Mouse (Mus musculus) MEL-GATA-1-ER (cell line): Measurements from ENCODE around the gene Clptm1.
"Not testable (repeated sequence)": the region's sequence is repeated elsewhere in the genome, so short reads cannot be mapped to it uniquely, and the experiment has no call there.

ENCODE experiments used
- DNase-seq: peaks from one replicate; pipeline ENCODE4 v3.0.0-alpha.2; 2012; ENCODE audit warnings: low read depth; ENCODE audit errors: extremely low read depth

Gene Clptm1

DNA sequence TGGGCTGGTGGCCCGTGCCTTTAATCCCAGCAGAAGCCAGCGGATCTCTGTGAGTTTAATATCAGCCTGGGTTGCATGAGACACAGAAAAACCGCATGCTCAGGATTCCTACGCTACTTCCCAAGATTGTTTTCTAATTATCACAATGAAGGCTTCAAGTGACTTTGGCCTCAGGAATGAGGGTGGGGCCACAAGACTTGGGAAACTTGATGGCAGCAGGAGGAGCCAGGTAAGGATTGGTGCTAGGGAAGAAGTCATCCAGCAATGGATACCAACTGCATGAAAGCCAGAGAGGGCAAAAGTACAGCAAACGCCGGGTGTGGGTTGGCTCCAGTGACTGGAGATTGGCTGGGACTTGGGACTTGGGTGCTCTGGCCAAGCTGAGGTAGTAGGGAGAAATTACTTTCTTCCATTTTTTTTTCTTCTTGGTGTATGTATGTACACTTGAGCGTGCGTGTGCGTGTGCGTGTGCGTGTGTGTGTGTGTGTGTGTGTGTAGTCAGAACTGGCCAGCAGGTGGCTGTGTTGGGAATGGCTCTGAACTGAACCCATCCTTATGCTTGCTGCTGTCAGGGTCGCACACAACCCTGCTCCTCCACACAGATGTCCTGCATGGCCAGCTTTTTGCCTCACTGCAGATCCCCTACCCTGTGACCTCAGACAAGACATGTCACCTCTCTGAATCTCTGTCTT is 55.0 kb downstream of the Clptm1 start:
- DNase-seq, result no peak

- DNase-seq, result no peak
These were observed 57.5 kb downstream of the Clptm1 start for GRCm38 (mm10) chr7:19607291-19607690.

DNA sequence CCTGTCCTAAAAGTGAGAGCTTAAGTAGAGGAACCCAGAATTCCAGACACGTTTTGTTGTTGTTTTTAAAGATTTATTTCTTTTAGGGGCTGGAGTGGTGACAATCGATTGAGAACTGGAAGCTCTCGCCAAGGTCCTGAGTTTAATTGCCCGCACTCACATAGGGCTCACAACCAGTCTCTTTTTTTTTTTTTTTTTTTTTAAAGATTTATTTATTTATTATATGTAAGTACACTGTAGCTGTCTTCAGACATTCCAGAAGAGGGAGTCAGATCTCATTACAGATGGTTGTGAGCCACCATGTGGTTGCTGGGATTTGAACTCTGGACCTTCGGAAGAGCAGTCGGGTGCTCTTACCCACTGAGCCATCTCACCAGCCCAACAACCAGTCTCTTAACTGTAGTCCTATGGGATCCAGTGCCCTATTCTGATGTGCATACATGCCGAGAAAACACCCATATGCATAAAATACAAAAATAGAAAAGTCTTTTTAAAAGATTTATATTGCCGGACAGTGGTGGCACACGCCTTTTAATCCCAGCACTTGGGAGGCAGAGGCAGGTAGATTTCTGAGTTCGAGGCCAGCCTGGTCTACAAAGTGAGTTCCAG is 60.1 kb downstream of the Clptm1 start:
- DNase-seq, result not testable (repeated sequence)

- DNase-seq, result peak; percentile 83
These were observed 60.8 kb downstream of the Clptm1 start, which contains the start of gene Clasrp for GRCm38 (mm10) chr7:19603849-19604605. Clasrp (minus strand) TSS chr7:19604486.

DNA sequence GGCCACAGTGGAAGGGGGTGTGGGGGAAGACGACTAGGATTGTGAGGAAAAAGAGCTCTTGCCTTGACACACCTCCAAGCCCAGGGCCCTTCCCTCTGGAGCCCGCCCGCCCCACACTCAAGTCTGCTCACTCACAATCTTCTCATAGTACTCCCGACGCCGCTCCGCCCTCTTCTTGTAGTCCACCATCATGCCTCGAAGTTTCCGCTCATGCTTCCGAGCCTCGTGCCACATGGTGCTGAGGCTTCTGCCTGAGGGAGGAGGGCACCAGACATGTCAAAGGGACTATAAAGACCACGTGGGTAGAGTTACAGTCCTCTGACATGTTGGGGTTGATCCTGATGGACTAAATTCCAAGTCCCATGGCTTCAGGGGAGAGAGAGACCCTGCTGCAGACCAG is 61.8 kb downstream of the Clptm1 start:
- DNase-seq, result no peak

- DNase-seq, result no peak
These were observed 64.3 kb downstream of the Clptm1 start for GRCm38 (mm10) chr7:19600562-19600961.

- DNase-seq, result no peak
These were observed 71.6 kb downstream of the Clptm1 start for GRCm38 (mm10) chr7:19593061-19593730.

DNA sequence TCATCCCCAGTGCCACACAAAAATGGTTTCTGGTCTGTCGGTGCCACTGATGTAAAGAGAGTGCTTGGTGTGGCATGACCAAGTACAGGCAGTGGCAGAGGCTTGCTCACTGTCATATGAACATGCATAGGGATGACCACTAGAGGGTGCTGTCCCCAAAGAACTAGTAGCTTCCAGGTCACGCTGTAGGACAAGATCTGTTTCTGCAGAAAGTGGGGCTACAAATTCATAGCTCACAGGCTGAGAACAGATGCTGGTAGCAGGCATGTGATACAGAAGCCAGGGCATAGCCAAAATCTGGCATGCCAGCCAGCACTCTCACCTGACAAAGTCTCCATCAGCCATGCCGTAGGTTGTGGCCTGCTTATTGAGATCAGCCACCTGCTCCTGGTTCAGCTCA is 74.9 kb downstream of the Clptm1 start:
- DNase-seq, result peak; percentile 64

GRCm38 (mm10) chr7:19589207-19589606 is 75.6 kb downstream of the Clptm1 start:
- DNase-seq, result no peak

- no peak for DNase-seq
These were observed 78.6 kb downstream of the Clptm1 start for GRCm38 (mm10) chr7:19586269-19586668.
